Mouse (Mus musculus): ENCODE data around the gene Gm9758.
"Not testable (repeated sequence)": the region's sequence is repeated elsewhere in the genome, so short reads cannot be mapped to it uniquely, and the experiment has no call there.

Gene Gm9758

DNA sequence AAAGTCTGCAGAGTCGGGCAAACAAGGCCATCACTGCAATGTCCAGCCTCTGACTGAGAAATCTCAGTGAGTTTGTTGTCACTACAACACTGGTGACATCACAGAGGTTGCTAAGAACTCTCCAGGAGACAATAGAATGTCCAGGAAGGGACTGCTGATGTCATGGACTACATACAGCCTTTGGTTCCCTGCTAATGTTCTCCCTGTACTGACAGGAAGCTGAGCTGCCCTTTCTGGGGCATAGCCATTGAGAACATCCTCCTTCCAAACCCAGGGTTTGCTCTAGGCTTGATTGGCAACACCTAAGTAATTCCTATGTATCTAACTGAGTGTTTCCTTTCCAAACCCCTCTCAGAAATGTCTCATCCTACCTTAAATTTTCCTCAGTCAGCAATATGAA, at the start of gene Gm9758:
TSS of gene Gm9758 (minus strand) at position 101 of the 400 bp plus-strand sequence.
- DNase-seq (ENCODE audit: low spot score in 2 of 2): not testable (repeated sequence)

DNA sequence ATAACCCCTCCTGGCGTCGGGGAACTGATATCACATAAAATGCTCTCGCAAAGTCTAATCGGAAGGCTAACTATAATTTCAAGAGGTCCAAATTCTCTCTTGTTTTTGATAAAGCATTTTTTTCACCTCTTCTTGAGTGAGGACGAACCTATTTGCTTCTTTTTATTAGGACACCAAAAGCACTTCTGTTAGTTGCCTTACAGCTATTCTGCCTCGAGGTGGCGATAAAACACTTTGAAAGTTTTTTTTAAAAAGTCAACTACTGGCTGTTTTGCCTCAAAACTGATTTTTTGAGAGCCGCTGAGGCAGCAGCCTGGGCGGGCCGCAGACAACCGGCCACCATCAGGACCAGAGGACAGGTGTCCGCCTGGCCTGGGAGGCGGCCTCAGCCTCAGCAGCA, 49.1 kb upstream of the Gm9758 start:
- not testable (repeated sequence) for DNase-seq (ENCODE audit: low spot score in 2 of 2)

DNA sequence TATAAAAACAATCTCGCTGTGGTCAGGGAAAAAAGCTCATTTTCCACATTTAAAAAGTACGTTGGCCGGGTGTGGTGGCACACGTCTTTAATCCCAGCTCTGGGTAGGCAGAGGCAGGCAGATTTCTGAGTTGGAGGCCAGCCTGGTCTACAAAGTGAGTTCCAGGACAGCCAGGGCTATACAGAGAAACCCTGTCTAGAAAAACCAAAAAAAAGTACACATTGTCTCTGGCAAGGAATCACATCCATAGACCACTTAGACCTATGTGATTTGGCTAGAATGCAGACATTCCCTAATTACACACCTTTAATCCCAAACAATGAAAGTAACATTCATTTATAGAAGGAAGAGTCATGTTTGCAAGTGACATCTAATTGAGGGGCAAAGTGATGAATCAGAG, 46.8 kb upstream of the Gm9758 start:
- DNase-seq (ENCODE audit: low spot score in 2 of 2): not testable (repeated sequence)

DNA sequence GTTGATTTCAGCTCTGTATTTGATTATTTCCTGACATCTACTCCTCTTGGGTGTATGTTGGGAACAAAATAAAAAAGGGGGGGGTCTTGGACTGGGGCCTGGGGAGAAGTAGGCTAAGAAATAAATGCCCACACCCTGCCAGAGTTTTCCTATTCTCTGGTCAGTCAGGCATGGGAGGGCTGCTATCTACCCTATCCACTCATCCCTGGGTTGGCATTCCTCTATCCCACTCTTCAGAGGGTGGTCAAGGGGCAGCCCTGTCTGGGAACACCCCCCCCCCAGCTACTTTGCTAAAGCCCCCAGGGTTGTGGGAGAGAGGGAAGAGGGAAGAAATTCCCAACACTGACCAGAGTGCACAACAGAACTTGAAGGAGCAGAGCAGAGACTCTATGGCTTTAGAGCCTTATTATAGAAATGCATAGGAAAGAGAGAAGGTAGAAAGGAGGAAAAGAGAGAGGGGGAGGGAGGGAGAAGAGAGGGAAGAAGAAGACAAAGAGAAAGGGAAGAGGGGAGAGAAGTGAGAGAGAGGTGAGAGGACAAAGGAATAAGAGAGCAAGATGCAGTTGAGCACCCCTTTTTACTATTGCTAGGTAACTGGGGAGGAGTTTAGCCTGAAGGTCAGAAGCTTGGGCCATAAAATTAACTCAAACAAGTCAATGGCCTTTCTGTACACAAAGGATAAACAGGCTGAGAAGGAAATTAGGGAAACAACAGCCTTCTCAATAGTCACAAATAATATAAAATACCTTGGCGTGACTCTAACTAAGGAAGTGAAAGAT, 41.4 kb upstream of the Gm9758 start:
- not testable (repeated sequence) for DNase-seq (ENCODE audit: low spot score in 2 of 2)

DNA sequence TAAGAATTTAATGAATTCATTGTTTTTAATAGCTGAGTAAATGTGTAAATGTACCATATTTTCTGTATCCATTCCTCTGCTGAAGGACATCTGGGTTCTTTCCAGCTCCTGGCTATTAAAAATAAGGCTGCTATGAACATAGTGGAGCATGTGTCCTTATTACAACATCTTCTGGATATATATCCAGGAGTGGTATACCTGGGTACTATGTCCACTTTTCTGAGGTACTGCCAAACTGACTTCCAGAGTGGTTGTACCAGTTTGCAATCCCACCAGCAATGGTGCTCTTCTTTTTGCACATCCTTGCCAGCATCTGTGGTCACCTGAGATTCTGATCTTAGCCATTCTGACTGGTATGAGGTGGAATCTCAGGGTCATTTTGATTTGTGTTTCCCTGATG, 38.9 kb upstream of the Gm9758 start:
- not testable (repeated sequence) for DNase-seq (ENCODE audit: low spot score in 2 of 2)

DNA sequence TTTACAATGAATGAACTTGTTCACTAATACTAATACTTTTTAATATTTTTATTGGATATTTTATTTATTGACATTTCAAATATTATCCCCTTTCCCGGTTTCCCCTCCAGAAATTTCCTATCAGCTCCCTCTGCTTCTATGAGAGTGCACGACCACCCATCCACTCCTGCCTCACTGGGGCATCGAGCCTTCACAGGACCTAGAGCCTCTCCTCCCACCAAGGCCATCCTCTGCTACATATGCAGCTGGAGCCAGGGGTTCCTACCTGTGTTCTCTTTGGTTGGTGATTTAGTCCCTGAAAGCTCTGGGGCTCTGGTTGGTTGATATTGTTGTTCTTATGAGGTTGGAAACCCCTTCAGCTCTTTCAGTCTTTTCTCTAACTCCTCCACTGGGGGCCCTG, 38.0 kb upstream of the Gm9758 start:
- DNase-seq (ENCODE audit: low spot score in 2 of 2): not testable (repeated sequence)

DNA sequence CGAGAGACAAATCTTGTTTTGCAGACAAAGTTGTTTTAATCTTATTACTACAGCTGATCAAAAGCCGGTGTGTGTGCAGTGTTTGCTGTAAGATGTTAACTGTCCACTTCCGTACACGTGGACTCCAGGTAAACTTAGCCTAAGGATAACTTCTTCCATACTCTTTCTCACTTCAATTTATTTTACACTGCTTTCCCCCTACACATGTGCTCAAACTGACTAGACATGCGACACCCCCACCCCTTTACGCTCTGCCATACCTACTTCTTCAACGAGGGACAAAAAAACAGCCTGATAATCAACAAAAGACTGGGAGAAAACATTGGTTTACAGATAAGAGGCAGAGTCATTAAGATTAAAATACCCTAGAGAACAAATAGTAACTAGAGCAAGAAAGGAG, 37.1 kb upstream of the Gm9758 start:
- not testable (repeated sequence) for DNase-seq (ENCODE audit: low spot score in 2 of 2)

DNA sequence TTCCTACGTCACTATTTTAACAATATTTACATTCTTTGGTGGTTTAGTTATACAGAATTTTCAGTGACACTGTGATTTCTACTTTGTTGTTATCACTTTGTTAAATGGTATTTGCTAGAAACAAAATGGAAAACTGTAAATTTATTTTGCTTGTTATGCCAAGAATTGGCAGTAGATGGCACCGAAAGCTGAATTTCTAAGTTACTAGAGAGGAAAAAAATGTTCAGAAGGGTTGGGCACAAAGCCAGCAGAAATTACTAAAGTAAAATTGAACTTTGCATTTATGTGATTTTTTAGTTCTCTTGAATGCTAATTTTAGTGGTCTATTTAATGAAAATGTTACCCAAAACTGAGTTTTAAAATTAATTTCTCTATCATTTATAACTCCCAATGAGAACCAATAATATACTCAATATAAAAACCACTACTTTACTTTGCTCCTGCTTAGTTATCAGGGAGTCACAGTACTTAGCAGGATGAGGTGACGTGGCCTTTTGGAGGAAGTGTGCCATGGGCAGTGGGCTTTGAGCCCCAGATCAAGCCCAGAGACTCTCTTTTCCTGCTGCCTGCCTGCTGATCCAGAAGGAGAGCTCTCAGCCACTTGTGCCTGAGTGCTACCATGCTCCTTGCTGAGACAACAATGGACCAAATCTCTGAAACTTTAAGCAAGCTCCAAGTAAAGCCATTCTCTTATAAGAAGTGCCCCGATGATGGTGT, 32.9 kb upstream of the Gm9758 start:
- not testable (repeated sequence) for DNase-seq (ENCODE audit: low spot score in 2 of 2)

DNA sequence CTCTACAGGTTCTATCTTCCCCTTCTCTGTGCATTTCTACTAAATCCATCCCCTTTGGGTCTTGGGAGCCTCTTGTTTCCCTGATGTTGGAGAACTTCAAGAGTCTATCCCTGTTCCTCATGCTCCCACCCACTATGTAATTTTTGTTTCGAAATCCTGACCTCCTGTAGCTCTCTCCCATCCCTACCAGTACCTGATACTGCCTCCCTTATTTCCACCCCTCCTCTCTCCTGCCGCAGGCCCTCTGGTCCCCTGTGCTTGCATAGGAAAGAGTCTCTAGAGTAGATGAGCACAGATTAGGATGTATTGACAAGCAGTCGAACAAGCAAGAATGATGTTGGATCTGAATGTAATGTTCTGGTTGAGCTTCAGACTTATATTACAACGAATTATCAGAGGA, 30.8 kb upstream of the Gm9758 start:
- DNase-seq (ENCODE audit: low spot score in 2 of 2): not testable (repeated sequence)

DNA sequence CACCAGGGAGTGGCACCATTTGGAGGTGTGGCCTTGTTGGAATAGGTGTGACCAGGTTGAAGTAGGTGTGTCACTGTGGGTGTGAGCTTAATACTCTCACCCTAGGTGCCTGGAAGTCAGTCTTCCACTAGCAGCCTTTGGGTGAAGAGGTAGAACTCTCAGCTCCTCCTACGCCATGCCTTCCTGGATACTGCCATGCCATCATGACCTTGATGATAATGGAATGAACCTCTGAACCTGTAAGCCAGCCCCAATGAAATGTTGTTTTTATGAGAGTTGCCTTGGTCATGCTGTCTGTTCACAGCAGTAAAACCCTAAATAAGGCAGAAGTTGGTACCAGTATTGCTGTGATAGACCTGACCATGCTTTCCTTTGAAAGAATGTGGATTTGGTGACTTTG, 26.3 kb upstream of the Gm9758 start:
- DNase-seq (ENCODE audit: low spot score in 2 of 2): not testable (repeated sequence)

DNA sequence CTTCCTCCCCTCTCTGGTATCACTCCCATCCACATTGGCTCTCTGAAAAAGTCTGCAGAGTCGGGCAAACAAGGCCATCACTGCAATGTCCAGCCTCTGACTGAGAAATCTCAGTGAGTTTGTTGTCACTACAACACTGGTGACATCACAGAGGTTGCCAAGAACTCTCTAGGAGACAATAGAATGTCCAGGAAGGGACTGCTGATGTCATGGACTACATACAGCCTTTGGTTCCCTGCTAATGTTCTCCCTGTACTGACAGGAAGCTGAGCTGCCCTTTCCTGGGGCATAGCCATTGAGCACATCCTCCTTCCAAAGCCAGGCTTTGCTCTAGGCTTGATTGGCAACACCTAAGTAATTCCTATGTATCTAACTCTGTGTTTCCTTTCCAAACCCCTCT, 23.6 kb upstream of the Gm9758 start, which contains the start of gene Speer4e:
TSS of gene Speer4e (minus strand) at position 101 of the 400 bp plus-strand sequence.
- not testable (repeated sequence) for DNase-seq (ENCODE audit: low spot score in 2 of 2)

DNA sequence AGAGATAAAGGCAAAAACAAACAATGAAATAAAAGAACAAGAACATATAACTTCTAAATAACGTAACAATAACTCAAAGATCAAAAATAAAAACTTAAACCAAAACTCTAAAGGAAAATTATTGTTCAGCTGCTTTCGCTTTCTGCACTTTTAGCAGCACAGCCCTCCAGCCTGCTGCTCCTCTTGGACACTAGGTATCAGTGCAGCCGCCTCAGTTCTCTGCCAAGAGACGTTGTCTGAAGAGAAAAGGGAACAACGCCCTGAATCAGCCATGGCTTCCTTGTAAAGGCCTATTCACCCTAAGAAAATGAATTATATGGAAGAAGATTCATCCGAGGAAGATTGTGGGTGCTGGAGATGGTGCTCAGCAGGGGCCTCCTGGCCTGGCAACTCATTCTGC, 19.0 kb upstream of the Gm9758 start:
- DNase-seq (ENCODE audit: low spot score in 2 of 2): not testable (repeated sequence)

DNA sequence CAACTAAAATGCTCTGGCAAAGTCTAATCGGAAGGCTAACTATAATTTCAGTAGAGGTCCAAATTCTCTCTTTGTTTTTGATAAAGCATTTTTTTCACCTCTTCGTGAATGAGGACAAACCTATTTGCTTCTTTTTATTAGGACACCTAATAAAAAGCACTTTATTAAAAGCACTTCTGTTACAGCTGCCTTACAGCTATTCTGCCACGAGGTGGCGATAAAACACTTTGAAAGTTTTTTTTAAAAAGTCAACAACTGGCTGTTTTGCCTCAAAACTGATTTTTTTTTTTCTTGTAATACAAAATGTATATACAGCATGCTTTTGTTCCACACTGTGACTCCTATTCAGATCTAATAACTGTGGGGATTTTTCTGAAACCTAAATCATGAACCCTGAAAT, 12.3 kb upstream of the Gm9758 start:
- not testable (repeated sequence) for DNase-seq (ENCODE audit: low spot score in 2 of 2)

DNA sequence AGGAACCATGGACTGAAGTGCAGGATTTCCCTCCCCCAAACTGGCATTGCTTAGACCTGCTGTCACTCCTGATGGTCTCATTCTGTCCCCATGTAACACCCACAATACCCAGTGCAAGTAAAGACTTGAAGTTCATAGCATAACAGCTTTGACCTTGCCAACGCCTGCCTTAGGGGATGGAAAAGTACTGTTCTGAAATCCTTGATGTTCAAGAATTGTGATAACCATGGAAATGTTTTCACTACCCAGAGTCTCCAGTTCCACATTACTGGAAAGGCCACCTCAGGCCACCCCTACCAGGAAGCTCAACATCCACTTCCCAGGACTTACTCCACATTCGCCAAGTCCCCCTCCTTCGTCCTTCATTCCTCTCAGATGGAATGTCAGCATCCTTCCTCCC, 338 bp downstream of the Gm9758 start:
- not testable (repeated sequence) for DNase-seq (ENCODE audit: low spot score in 2 of 2)

DNA sequence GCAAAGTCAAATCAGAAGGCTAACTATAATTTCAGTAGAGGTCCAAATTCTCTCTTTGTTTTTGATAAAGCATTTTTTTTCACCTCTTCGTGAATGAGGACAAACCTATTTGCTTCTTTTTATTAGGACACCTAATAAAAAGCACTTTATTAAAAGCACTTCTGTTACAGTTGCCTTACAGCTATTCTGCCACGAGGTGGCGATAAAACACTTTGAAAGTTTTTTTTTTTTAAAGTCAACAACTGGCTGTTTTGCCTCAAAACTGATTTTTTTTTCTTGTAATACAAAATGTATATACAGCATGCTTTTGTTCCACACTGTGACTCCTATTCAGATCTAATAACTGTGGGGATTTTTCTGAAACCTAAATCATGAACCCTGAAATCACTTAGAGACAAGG, 11.2 kb downstream of the Gm9758 start:
- DNase-seq (ENCODE audit: low spot score in 2 of 2): not testable (repeated sequence)

DNA sequence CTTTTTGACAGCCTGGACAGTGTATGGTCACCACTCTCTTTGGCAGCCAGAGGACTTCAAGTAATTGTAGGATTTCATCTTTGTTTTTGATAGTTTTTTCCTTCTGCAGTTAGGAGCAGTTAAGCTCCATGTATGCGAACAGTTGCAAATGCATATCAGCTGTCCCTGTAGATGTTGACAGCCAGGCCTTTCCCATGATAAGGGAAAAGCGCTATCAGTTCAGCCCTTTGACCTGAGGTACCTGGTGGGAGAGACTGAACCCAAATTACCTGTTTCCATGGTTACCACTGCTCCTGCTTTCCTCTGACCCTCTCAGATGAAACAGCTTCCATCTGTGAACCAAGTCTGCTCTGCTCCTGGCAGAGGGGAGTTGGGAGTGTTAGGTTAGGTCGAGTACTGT, 22.5 kb downstream of the Gm9758 start:
- DNase-seq (ENCODE audit: low spot score in 2 of 2): no peak

DNA sequence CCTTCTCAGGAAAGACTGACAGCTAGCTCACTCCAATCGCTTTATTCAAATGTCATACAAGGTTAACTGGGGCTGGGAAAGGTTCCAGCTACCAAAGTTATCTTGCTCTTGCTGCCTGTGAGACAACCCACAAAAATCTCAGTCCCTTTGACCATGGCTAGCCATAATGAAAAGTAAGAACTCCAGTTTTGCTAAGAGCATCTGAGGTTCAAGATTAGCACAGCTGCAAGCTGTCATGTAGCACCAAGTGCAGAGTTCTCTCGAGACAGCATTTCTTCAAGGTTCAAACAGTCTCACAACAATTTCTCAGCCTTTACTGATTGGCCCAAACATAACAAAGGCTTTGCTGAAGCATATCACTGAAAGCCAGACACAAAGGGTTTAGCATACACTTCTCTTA, 29.4 kb downstream of the Gm9758 start:
- not testable (repeated sequence) for DNase-seq (ENCODE audit: low spot score in 2 of 2)
